Mouse (Mus musculus) MEL (cell line): ENCODE data around the gene Lime1.

Source experiments
- CTCF ChIP-seq, 3 experiments: IDR thresholded peaks in 2 of 3; conservative IDR thresholded peaks in 1 of 3; 2 replicates each; pipeline ENCODE4 v1.5.1; 2011 to 2012; ENCODE audit warnings: low read length in 3 of 3, low read depth in 2 of 3, mild to moderate bottlenecking in 2 of 3, improper control_type of control experiment in 1 of 3, inconsistent platforms in 1 of 3, mixed read lengths in 1 of 3, moderate library complexity in 1 of 3; ENCODE audit not compliant: control insufficient read depth in 1 of 3, insufficient read depth in 1 of 3, poor library complexity in 1 of 3, severe bottlenecking in 1 of 3
- EP300 ChIP-seq, 2 experiments: IDR thresholded peaks; 2 replicates each; pipeline ENCODE4 v1.6.1; 2011; ENCODE audit warnings: improper control_type of control experiment in 2 of 2, low read length in 2 of 2, low read depth in 1 of 2, mild to moderate bottlenecking in 1 of 2
- GATA1 ChIP-seq: IDR thresholded peaks from 2 replicates; pipeline ENCODE4 v1.6.1; 2011; ENCODE audit warnings: low read depth, low read length, improper control_type of control experiment
- POLR2A ChIP-seq, 2 experiments: IDR thresholded peaks; 2 replicates each; pipeline ENCODE4 v1.6.1; 2011 to 2012; ENCODE audit warnings: low read length in 2 of 2, mild to moderate bottlenecking in 2 of 2, control low read depth in 1 of 2, improper control_type of control experiment in 1 of 2, low read depth in 1 of 2, moderate library complexity in 1 of 2; ENCODE audit not compliant: control insufficient read depth in 1 of 2, insufficient read depth in 1 of 2, poor library complexity in 1 of 2
- RCOR1 ChIP-seq: IDR thresholded peaks from 2 replicates; pipeline ENCODE4 v1.6.1; 2012; ENCODE audit warnings: low read depth, mild to moderate bottlenecking, inconsistent platforms, low read length, improper control_type of control experiment
- USF2 ChIP-seq, 2 experiments: IDR thresholded peaks; 2 replicates each; pipeline ENCODE4 v1.6.1; 2011 to 2012; ENCODE audit warnings: improper control_type of control experiment in 2 of 2, low read length in 2 of 2, borderline replicate concordance in 1 of 2, inconsistent platforms in 1 of 2, low read depth in 1 of 2, mild to moderate bottlenecking in 1 of 2; ENCODE audit not compliant: insufficient read depth in 1 of 2

- no peak for TF ChIP-seq GATA1
- no peak for TF ChIP-seq EP300 (IDR thresholded peaks at IDR 0.05; ENCODE audit: low read depth in 1 of 2, low read length in 2 of 2)
- TF ChIP-seq CTCF (IDR thresholded peaks at IDR 0.05 in 2 of 3, conservative IDR thresholded peaks at IDR 0.05 in 1 of 3; ENCODE audit: control insufficient read depth in 1 of 3, insufficient read depth in 1 of 3, low read depth in 2 of 3, low read length in 3 of 3, poor library complexity in 1 of 3, severe bottlenecking in 1 of 3) = no peak
- TF ChIP-seq USF2 (IDR thresholded peaks at IDR 0.05; ENCODE audit: borderline replicate concordance in 1 of 2, insufficient read depth in 1 of 2, low read depth in 1 of 2, low read length in 2 of 2) = no peak
- no peak for TF ChIP-seq RCOR1
- no peak for TF ChIP-seq POLR2A (IDR thresholded peaks at IDR 0.05; ENCODE audit: control insufficient read depth in 1 of 2, insufficient read depth in 1 of 2, low read depth in 1 of 2, low read length in 2 of 2, poor library complexity in 1 of 2)
Measured at GRCm38 (mm10) chr2:181413141-181413540, 33.3 kb downstream of the Lime1 start.
